Mouse (Mus musculus) ES-E14 (cell line): Measurements from ENCODE around the gene Gm14412.
"Not testable (repeated sequence)": the region's sequence is repeated elsewhere in the genome, so short reads cannot be mapped to it uniquely, and the experiment has no call there.

Experiments used
- HCFC1 ChIP-seq: IDR thresholded peaks from 2 replicates; pipeline ENCODE4 v1.6.1; 2012; ENCODE audit warnings: low read length, inconsistent platforms, borderline replicate concordance; ENCODE audit not compliant: insufficient read depth
- ZNF384 ChIP-seq: IDR thresholded peaks from 2 replicates; pipeline ENCODE4 v1.6.1; 2012; ENCODE audit warnings: low read depth, low read length, inconsistent platforms

DNA sequence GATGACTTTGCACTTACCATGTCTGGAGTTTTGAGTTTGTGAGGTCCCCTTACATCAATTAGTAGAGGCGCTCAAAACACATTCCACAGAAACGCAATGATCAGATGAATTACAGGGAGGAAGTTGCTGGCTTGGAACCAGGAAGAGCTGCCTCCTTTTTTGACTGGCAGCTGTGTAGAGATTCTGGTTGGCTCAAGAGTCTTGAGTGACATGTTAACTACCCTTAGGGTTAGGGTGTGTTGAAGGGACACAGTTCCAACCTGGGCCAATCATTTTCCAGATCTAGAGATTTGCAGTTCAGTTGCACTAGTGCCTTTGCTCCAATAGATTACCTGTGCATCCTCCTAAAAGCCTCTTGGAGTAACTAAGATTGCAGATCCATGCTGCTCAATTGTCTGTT lies 51.9 kb downstream of the Gm14412 start:
- TF ChIP-seq ZNF384, HCFC1: not testable (repeated sequence)
